Mouse (Mus musculus) forebrain, embryonic 11.5 days (tissue): ENCODE data around the gene Smox. TPM values are rescaled to one million over a fixed set of nuclear protein-coding genes. Genes with fewer than 3 reads are reported as not detected.
"Not testable (repeated sequence)": the region's sequence is repeated elsewhere in the genome, so short reads cannot be mapped to it uniquely, and the experiment has no call there.

Experiments used
- ATAC-seq: fragments of 200-750 bp; cut with Nextera tagmentation; replicated peaks from 2 replicates; pipeline ENCODE4 v1.8.0; 2017; ENCODE audit warnings: moderate TSS enrichment; ENCODE audit not compliant: low FRiP score
- DNase-seq: peaks from one replicate; pipeline ENCODE4 v3.0.0-alpha.2; 2017; ENCODE audit warnings: low spot score
- H3K27ac ChIP-seq: fragments of 300-500 bp; sonication (generic); 2 replicates; pipeline ENCODE4 v1.5.1; 2014; ENCODE audit warnings: low read depth, low read length
- H3K27me3 ChIP-seq: fragments of 300-500 bp; sonication (generic); 2 replicates; pipeline ENCODE4 v1.6.1; 2014; ENCODE audit warnings: mild to moderate bottlenecking, low read length, mixed read lengths; ENCODE audit not compliant: control insufficient read depth, insufficient read depth
- H3K36me3 ChIP-seq: fragments of 300-500 bp; sonication (generic); 2 replicates; pipeline ENCODE4 v1.6.1; 2014; ENCODE audit warnings: mild to moderate bottlenecking, low read length, moderate library complexity, mixed read lengths; ENCODE audit not compliant: control insufficient read depth, insufficient read depth
- H3K4me1 ChIP-seq: fragments of 300-500 bp; sonication (generic); replicated peaks from 2 replicates; pipeline ENCODE4 v1.6.1; 2014; ENCODE audit warnings: low read length, mixed read lengths; ENCODE audit not compliant: control insufficient read depth, insufficient read depth
- H3K4me2 ChIP-seq: fragments of 300-500 bp; sonication (generic); 2 replicates; pipeline ENCODE4 v1.6.1; 2014; ENCODE audit warnings: low read depth, mild to moderate bottlenecking, low read length, moderate library complexity, mixed read lengths; ENCODE audit not compliant: severe bottlenecking
- H3K4me3 ChIP-seq: fragments of 300-500 bp; sonication (generic); 2 replicates; pipeline ENCODE4 v1.5.1; 2014; ENCODE audit warnings: low read depth, low read length
- H3K9ac ChIP-seq: fragments of 300-500 bp; sonication (generic); 2 replicates; pipeline ENCODE4 v1.6.1; 2014; ENCODE audit warnings: low read length
- H3K9me3 ChIP-seq: fragments of 300-500 bp; sonication (generic); 2 replicates; pipeline ENCODE4 v1.6.1; 2016; ENCODE audit warnings: low read length, mixed read lengths; ENCODE audit not compliant: control insufficient read depth
- WGBS: fragments of 180-500 bp; shearing (Covaris S2); extraction: QIAGEN DNeasy Blood & Tissue Kit; methylation state at CpG from one replicate; pipeline ENCODE4 v1.1.7; 2014; 5-methylcytosine and 5-hydroxymethylcytosine counted together
- polyA plus RNA-seq: library from polyadenylated mRNA; unstranded; fragments of >200 nt; fragmentation: Nextera tagmentation; extraction: Ambion mirVana; gene quantifications from 2 replicates; pipeline ENCODE4 v1.2.1, GENCODE M21; 2014

Smox gene
- polyA plus RNA-seq, 1 experiment from 2014 or later, result 33.2 TPM

DNA sequence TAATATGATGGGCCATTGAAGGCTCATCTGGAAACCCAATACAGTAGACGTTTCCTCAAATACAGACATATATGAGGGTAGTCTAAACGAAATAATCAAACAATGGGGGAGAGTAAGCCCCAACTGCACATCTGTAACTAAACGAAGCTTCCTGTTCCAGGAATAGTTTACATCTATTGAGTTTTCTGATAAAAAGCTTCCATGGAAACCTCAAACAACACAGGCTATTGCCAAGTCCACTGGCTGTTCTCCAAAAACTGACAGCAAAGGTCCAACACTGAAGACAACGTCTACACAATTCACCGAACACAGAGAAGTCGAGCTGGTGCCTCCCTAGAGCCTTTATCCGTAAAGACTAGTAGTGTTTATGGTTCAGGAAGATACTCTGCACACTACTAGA lies 33.6 kb upstream of the Smox start:
- no peak overlapping the region for H3K27ac ChIP-seq
- H3K9me3 ChIP-seq, result no peaks in the 10 kb centered on the region
- no peak for DNase-seq
- WGBS, result 91% methylated on average over 7 of the region's 7 CpGs
- H3K36me3 ChIP-seq, result no peaks in the 10 kb centered on the region
- no peak overlapping the region for H3K4me3 ChIP-seq
- H3K4me1 ChIP-seq, result no peaks in the 10 kb centered on the region
- H3K4me2 ChIP-seq, result no peak overlapping the region
- no peak overlapping the region for H3K9ac ChIP-seq
- ATAC-seq, result no peak
- no peaks in the 10 kb centered on the region for H3K27me3 ChIP-seq

DNA sequence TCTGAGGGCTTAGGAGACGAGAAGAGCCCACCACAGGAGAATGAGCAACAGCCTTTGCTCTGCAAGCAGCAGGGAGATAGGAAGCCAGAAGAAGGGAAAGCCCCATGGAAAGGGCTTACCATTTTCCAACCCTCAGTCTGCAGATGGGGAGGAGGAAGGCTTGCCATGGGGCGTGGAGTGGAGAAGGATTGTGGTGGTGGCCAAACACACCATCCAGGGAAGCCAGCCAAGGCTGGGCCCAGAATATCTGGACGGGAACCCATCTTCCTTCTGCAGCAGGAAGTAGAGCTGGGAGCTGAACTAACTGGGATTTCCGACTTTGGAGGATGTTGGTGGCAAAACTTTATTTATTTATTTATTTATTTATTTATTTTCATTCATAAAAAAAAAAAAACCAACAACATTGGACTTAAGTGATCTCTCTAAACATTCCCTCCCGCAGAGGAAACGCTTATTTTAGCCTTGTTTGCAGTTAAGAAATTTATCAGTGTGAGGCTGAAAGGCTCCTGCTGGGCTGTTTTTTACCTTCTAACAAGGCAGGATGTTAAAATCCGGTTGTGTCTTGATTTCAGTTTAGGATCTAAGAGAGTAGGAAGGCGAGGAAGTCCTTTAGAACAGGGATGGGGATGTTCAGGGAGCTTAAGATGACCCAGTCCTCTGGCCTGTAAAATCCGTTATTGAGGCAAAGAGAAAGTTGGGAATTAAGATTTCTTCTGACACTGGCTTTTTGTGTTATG lies 30.2 kb upstream of the Smox start:
- H3K4me1 ChIP-seq, result no peaks in the 10 kb centered on the region
- WGBS, result 73% methylated on average over 9 of the region's 9 CpGs
- H3K36me3 ChIP-seq, result no peaks in the 10 kb centered on the region
- H3K9me3 ChIP-seq, result no peaks in the 10 kb centered on the region
- H3K4me2 ChIP-seq, result no peak overlapping the region
- H3K27ac ChIP-seq, result no peak overlapping the region
- no peak for ATAC-seq
- no peak for DNase-seq
- H3K4me3 ChIP-seq, result no peak overlapping the region
- H3K27me3 ChIP-seq, result no peaks in the 10 kb centered on the region
- H3K9ac ChIP-seq, result no peak overlapping the region

DNA sequence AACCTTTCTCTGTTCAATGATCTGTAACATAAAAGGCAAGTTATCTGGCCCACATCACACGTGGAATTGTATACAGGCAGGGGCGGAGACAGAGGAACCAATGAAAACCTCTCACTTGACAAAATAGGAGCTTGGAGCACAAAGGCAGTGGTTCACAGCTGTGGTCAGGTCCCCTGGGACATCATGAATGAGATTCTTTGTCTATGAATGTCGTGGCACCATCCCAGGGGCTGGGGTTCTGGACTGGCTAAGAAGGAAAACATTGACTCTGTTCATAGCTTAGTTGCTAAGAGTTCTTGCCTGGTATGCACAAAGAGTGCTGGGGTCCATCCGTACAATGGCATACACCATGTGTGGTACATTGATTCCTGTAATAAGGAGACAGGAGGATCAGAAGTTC lies 28.3 kb upstream of the Smox start:
- H3K4me1 ChIP-seq, result no peaks in the 10 kb centered on the region
- no peak overlapping the region for H3K4me3 ChIP-seq
- WGBS, result 62% methylated on average over 4 of the region's 4 CpGs
- no peak overlapping the region for H3K9ac ChIP-seq
- H3K9me3 ChIP-seq, result no peaks in the 10 kb centered on the region
- ATAC-seq, result no peak
- H3K27ac ChIP-seq, result no peak overlapping the region
- no peak overlapping the region for H3K4me2 ChIP-seq
- H3K36me3 ChIP-seq, result no peaks in the 10 kb centered on the region
- no peaks in the 10 kb centered on the region for H3K27me3 ChIP-seq
- DNase-seq, result no peak

DNA sequence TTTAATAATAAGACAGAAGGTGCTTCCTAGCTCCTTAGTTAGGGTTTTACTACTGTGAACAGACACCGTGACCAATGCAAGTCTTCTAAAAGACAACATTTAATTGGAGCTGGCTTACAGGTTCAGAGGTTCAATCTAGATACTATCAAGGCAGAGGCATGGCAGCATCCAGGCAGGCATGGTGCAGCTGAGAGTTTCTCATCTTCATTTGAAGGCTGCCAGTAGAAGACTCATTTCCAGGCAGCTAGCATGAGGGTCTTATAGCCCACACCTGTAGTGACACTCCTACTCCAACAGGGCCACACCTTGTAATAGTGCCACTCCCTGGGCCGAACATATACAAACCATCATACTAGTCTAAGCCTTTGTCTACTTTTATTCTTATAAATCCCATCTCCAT lies 27.1 kb upstream of the Smox start:
- H3K4me2 ChIP-seq, result no peak overlapping the region
- DNase-seq, result no peak
- no peak overlapping the region for H3K9ac ChIP-seq
- H3K9me3 ChIP-seq, result no peaks in the 10 kb centered on the region
- H3K36me3 ChIP-seq, result no peaks in the 10 kb centered on the region
- no peak for ATAC-seq
- no peaks in the 10 kb centered on the region for H3K27me3 ChIP-seq
- H3K4me1 ChIP-seq, result no peaks in the 10 kb centered on the region
- H3K27ac ChIP-seq, result no peak overlapping the region
- WGBS, result 93% methylated on average over 2 of the region's 2 CpGs
- no peak overlapping the region for H3K4me3 ChIP-seq

DNA sequence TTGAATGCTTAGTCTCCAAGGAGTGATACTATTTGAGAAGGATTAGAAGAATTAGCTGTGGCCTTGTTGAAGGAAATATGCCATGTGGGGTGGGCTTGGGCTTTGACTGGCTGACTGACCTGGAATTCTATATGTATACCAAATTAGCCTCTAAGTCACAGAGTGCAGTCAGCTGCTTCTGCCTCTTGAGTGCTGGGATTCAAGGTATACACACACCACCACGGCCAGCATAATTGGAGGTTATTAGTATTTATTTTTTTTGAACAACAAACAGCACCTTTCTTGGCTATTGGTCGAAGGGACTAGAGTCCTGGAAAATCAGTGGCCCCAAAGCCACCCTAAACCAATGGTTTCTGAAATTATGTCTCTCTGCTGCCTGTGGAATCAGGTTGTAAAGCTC lies 24.6 kb upstream of the Smox start:
- Histone ChIP-seq H3K4me2 (no peak overlapping the region), H3K4me3 (no peak overlapping the region), H3K27ac (no peak overlapping the region), H3K9me3 (no peaks in the 10 kb centered on the region), H3K36me3 (no peaks in the 10 kb centered on the region), H3K27me3 (no peaks in the 10 kb centered on the region), H3K9ac (no peak overlapping the region), H3K4me1 (no peaks in the 10 kb centered on the region)
- no peak for DNase-seq
- ATAC-seq, result no peak
- WGBS, result 70% methylated on average over 2 of the region's 2 CpGs

DNA sequence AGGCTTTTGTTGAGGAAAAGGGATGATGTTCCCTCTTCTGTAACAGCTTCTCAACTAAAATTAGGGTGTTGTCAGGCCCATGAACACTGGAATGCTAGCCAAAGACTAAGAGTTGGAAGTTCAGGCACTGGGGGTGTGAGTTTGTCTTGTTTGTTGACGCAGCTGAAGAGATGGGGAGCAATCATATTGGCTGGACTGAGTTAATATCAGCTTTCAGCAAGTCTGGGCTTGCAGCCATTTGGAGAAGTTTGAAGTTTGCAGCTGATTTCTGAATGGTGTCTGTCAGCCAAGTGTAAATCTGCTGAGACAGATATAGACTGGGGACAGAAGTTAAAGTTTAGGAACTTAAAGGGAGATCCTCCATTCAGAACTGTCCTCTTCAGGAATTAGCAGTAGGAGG lies 21.4 kb upstream of the Smox start:
- H3K9me3 ChIP-seq, result no peaks in the 10 kb centered on the region
- 65% methylated on average over 1 of the region's 1 CpGs for WGBS
- H3K4me3 ChIP-seq, result no peak overlapping the region
- DNase-seq (no peak), ATAC-seq (no peak)
- no peaks in the 10 kb centered on the region for H3K27me3 ChIP-seq
- H3K4me2 ChIP-seq, result no peak overlapping the region
- H3K4me1 ChIP-seq, result no peaks in the 10 kb centered on the region
- H3K36me3 ChIP-seq, result no peaks in the 10 kb centered on the region
- no peak overlapping the region for H3K27ac ChIP-seq
- H3K9ac ChIP-seq, result no peak overlapping the region

DNA sequence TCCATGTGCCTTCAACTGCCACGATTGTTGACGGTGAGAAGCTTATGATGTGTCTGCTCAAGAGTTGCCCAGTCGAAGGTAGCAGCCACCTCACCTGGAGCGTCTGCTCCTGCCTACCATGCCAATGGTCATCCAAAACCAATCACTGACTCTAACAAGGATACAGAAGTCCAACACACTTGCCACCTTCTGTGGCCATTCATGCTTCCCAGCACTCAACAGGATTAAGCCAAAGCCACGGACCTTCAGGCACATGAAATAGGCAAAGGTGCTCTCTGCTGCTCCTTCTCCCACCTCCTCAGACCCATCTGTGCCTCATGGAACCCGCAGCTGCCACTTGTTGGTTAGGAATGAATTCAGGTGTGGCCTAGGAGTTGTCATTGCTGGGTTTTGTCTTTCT lies 17.5 kb upstream of the Smox start:
- Histone ChIP-seq H3K4me1 (no peaks in the 10 kb centered on the region), H3K9me3 (no peaks in the 10 kb centered on the region), H3K4me3 (no peak overlapping the region), H3K36me3 (no peaks in the 10 kb centered on the region), H3K4me2 (no peak overlapping the region), H3K9ac (no peak overlapping the region), H3K27me3 (no peaks in the 10 kb centered on the region), H3K27ac (no peak overlapping the region)
- ATAC-seq (no peak), DNase-seq (no peak)
- WGBS, result 85% methylated on average over 6 of the region's 6 CpGs

DNA sequence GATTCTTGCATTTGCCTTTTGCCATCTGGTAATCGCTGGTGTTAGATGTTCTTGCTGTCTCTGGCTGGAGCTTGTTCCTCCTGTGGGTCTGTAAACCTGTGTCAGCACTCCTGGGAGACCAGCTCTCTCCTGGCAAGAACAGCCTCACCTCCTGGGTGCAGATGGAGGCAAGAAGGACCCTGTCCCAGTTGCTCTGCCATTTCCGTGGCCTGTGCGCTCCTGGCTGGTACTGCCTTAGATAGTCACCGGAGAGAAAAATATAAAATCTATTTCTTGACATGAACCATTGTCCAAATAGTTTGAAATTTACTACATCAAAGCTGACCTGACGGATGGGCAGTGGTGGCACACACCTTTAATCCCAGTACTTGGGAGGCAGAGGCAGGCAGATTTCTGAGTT lies 14.2 kb upstream of the Smox start:
- not testable (repeated sequence) for H3K9me3 ChIP-seq, H3K36me3 ChIP-seq, H3K4me2 ChIP-seq, H3K27ac ChIP-seq, DNase-seq, H3K4me1 ChIP-seq, H3K4me3 ChIP-seq, H3K27me3 ChIP-seq, ATAC-seq, H3K9ac ChIP-seq
- WGBS, result 95% methylated on average over 5 of the region's 5 CpGs

DNA sequence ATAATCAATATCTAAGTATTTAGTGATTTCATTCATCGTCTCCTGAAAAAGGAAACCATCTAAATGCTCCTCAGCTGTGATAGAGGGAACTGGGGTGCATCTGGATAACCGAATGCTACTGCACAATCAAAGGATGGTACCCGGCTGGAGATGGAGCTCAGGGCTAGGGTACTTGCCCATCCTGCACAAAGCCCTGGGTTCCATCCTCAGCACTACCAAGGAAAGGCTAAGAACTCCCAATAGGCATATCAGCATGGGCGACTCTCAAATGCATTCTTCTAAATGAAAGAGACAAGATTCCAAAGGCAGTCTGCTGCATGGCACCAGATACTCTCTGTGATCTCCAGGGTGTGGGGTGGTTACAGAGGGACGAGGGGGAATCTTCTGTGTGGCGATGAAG lies 13.4 kb upstream of the Smox start:
- no peaks in the 10 kb centered on the region for H3K4me1 ChIP-seq
- H3K4me2 ChIP-seq, result no peak overlapping the region
- WGBS, result 90% methylated on average over 6 of the region's 6 CpGs
- no peaks in the 10 kb centered on the region for H3K27me3 ChIP-seq
- ATAC-seq, result no peak
- no peak overlapping the region for H3K27ac ChIP-seq
- no peaks in the 10 kb centered on the region for H3K9me3 ChIP-seq
- no peaks in the 10 kb centered on the region for H3K36me3 ChIP-seq
- H3K9ac ChIP-seq, result no peak overlapping the region
- H3K4me3 ChIP-seq, result no peak overlapping the region
- DNase-seq, result no peak
